Mouse (Mus musculus): ENCODE results near the gene Dzip1. TPM values are rescaled to one million over a fixed set of nuclear protein-coding genes. Genes with fewer than 3 reads are reported as not detected.
A peak's percentile ranks its signal among the peaks of the same experiment; 100 is the strongest.

Dzip1 gene
- total RNA-seq, 2 experiments from 2014 or later: not detected

- no peak for ATAC-seq (replicated peaks; ENCODE audit: low FRiP score, poor library complexity, severe bottlenecking)
Measured at GRCm38 (mm10) chr14:118928565-118928964, 3.3 kb upstream of the Dzip1 start.

GRCm38 (mm10) chr14:118922667-118923184 lies 2.5 kb downstream of the Dzip1 start:
- ATAC-seq (replicated peaks; ENCODE audit: low FRiP score, poor library complexity, severe bottlenecking): no peak

- ATAC-seq (replicated peaks; ENCODE audit: low FRiP score, poor library complexity, severe bottlenecking): no peak
Measured at GRCm38 (mm10) chr14:118922251-118922650, 3.0 kb downstream of the Dzip1 start.

- ATAC-seq (replicated peaks; ENCODE audit: low FRiP score, poor library complexity, severe bottlenecking): no peak
Measured at GRCm38 (mm10) chr14:118920654-118921053, 4.6 kb downstream of the Dzip1 start.

GRCm38 (mm10) chr14:118919025-118919424 lies 6.2 kb downstream of the Dzip1 start:
- ATAC-seq (replicated peaks; ENCODE audit: low FRiP score, poor library complexity, severe bottlenecking): no peak

- no peak for ATAC-seq (replicated peaks; ENCODE audit: low FRiP score, poor library complexity, severe bottlenecking)
Measured at GRCm38 (mm10) chr14:118913651-118914050, 11.6 kb downstream of the Dzip1 start.

GRCm38 (mm10) chr14:118911521-118911920 lies 13.7 kb downstream of the Dzip1 start:
- ATAC-seq (replicated peaks; ENCODE audit: low FRiP score, poor library complexity, severe bottlenecking): no peak

- ATAC-seq (replicated peaks; ENCODE audit: low FRiP score, poor library complexity, severe bottlenecking): peak; percentile 70
Measured at GRCm38 (mm10) chr14:118910332-118911222, 14.7 kb downstream of the Dzip1 start.

- ATAC-seq (replicated peaks; ENCODE audit: low FRiP score, poor library complexity, severe bottlenecking): no peak
Measured at GRCm38 (mm10) chr14:118909872-118910271, 15.4 kb downstream of the Dzip1 start.

GRCm38 (mm10) chr14:118907592-118907991 lies 17.7 kb downstream of the Dzip1 start:
- ATAC-seq (replicated peaks; ENCODE audit: low FRiP score, poor library complexity, severe bottlenecking): no peak

GRCm38 (mm10) chr14:118903867-118904562 lies 21.2 kb downstream of the Dzip1 start:
- ATAC-seq (replicated peaks; ENCODE audit: low FRiP score, poor library complexity, severe bottlenecking): no peak

- ATAC-seq (replicated peaks; ENCODE audit: low FRiP score, poor library complexity, severe bottlenecking): no peak
Measured at GRCm38 (mm10) chr14:118903397-118903796, 21.9 kb downstream of the Dzip1 start.

- ATAC-seq (replicated peaks; ENCODE audit: low FRiP score, poor library complexity, severe bottlenecking): no peak
Measured at GRCm38 (mm10) chr14:118900911-118901310, 24.3 kb downstream of the Dzip1 start.

- no peak for ATAC-seq (replicated peaks; ENCODE audit: low FRiP score, poor library complexity, severe bottlenecking)
Measured at GRCm38 (mm10) chr14:118899940-118900339, 25.3 kb downstream of the Dzip1 start.

GRCm38 (mm10) chr14:118895655-118896054 lies 29.6 kb downstream of the Dzip1 start:
- no peak for ATAC-seq (replicated peaks; ENCODE audit: low FRiP score, poor library complexity, severe bottlenecking)

- ATAC-seq (replicated peaks; ENCODE audit: low FRiP score, poor library complexity, severe bottlenecking): no peak
Measured at GRCm38 (mm10) chr14:118895228-118895627, 30.0 kb downstream of the Dzip1 start.

- no peak for ATAC-seq (replicated peaks; ENCODE audit: low FRiP score, poor library complexity, severe bottlenecking)
Measured at GRCm38 (mm10) chr14:118890101-118890500, 35.2 kb downstream of the Dzip1 start.

- no peak for ATAC-seq (replicated peaks; ENCODE audit: low FRiP score, poor library complexity, severe bottlenecking)
Measured at GRCm38 (mm10) chr14:118884250-118884556, 41.1 kb downstream of the Dzip1 start.

- ATAC-seq (replicated peaks; ENCODE audit: low FRiP score, poor library complexity, severe bottlenecking): peak; percentile 47; the same call in 1 of the 2 replicates
Measured at GRCm38 (mm10) chr14:118883344-118884249, 41.7 kb downstream of the Dzip1 start.

- no peak for ATAC-seq (replicated peaks; ENCODE audit: low FRiP score, poor library complexity, severe bottlenecking)
Measured at GRCm38 (mm10) chr14:118880696-118881095, 44.6 kb downstream of the Dzip1 start.

Data from erythroblast, adult 5-6 weeks (primary cell).